Mouse (Mus musculus): ENCODE data around the gene Rftn1. TPM values are rescaled to one million over a fixed set of nuclear protein-coding genes. Genes with fewer than 3 reads are reported as not detected.
A peak's percentile ranks its signal among the peaks of the same experiment; 100 is the strongest.

Rftn1 gene
- polyA plus RNA-seq, 1 experiment = 102 TPM

DNA sequence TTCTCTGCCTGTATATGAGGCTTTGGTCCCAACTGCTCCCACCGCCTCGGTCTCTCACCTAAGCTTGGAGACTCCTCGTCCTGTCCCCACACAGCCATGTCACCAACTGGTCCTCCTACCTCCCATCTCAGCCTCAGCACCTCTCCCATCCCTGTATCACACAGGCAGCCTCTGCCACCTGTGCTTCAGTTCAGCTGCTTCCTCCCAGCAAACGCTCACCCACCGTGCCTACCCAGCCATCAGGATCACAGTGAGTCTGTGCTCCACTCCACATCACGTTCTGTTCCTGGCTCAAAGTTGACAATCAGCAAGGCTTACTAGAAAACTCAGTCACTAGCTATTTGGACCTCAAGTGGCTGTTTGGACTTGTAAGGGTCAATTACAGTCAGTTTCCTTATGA lies 105.8 kb downstream of the Rftn1 start:
- no peak overlapping the region for H3K27ac ChIP-seq (ENCODE audit: control insufficient read depth, insufficient read depth, low read length)

DNA sequence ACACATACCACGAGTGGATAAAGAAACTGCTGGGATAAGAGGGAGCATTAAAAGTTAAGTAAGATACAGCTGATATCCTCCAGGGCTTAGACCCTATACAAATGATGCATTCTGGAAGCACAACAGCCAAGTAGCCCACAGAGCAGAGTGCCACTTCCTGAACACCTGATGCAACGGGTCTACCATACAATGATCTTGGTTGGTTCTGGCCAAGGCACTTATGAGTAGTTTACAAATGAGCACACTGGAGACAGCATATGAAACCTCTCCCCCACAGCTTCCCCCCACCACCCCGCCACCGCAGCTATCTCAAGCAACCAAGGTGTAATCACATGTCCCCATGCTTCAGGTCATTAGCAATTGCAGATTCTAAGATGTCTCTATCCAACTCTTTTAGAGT lies 106.5 kb downstream of the Rftn1 start:
- WGBS = 15% methylated on average over 4 of the region's 4 CpGs
- no peak for DNase-seq
- H3K27me3 ChIP-seq (ENCODE audit: control insufficient read depth, insufficient read depth, low read length) = no peaks in the 10 kb centered on the region
- TF ChIP-seq CTCF (IDR thresholded peaks at IDR 0.05; ENCODE audit: borderline replicate concordance, control insufficient read depth, extremely low read depth, insufficient read depth, low read length, poor library complexity) (no peak), POLR2A (IDR thresholded peaks at IDR 0.05; ENCODE audit: control insufficient read depth, extremely low read depth, insufficient read depth, low read length, poor library complexity) (no peak)
- peaks cover 11% of the 10 kb centered on the region; the same call in 1 of the 2 replicates for H3K36me3 ChIP-seq (ENCODE audit: control insufficient read depth, insufficient read depth, low read length)
- no peak overlapping the region for H3K4me3 ChIP-seq (ENCODE audit: control insufficient read depth, insufficient read depth, low read length)
- H3K27ac ChIP-seq (ENCODE audit: control insufficient read depth, insufficient read depth, low read length) = no peak overlapping the region
- H3K4me1 ChIP-seq (replicated peaks; ENCODE audit: control insufficient read depth, insufficient read depth, low read length) = peaks cover 46% of the 10 kb centered on the region

More for the DNA sequence above, 105.8 kb downstream of the Rftn1 start:
- H3K4me1 ChIP-seq (replicated peaks; ENCODE audit: control insufficient read depth, insufficient read depth, low read length) = peaks cover 49% of the 10 kb centered on the region
- 36% methylated on average over 6 of the region's 6 CpGs for WGBS
- peaks cover 11% of the 10 kb centered on the region; the same call in 1 of the 2 replicates for H3K36me3 ChIP-seq (ENCODE audit: control insufficient read depth, insufficient read depth, low read length)
- no peak overlapping the region for H3K4me3 ChIP-seq (ENCODE audit: control insufficient read depth, insufficient read depth, low read length)
- H3K27me3 ChIP-seq (ENCODE audit: control insufficient read depth, insufficient read depth, low read length) = no peaks in the 10 kb centered on the region
- TF ChIP-seq POLR2A (IDR thresholded peaks at IDR 0.05; ENCODE audit: control insufficient read depth, extremely low read depth, insufficient read depth, low read length, poor library complexity) = no peak
- no peak for TF ChIP-seq CTCF (IDR thresholded peaks at IDR 0.05; ENCODE audit: borderline replicate concordance, control insufficient read depth, extremely low read depth, insufficient read depth, low read length, poor library complexity)
- peak; percentile 50 for DNase-seq

DNA sequence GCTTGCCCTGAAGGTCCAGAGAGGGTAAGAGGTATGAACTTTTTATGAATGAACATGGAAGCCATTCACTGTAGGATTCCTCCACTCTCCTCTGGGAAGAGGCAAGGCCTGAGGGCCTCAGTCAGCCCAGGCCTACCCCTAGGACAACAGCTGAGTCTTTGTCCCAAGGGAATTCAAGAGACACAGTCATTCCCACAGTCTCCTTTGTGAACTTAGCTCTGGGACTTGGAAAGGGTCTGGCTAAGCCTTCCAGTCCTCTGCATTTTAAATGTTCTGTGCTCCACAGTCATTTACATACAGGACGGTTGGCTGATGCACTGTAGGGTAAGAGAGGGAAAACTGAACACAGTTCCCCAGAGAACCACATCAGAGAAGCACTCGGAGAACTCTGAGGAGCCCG lies 107.5 kb downstream of the Rftn1 start:
- peaks cover 11% of the 10 kb centered on the region; the same call in 1 of the 2 replicates for H3K36me3 ChIP-seq (ENCODE audit: control insufficient read depth, insufficient read depth, low read length)
- DNase-seq = no peak
- no peaks in the 10 kb centered on the region for H3K27me3 ChIP-seq (ENCODE audit: control insufficient read depth, insufficient read depth, low read length)
- WGBS = 12% methylated on average over 3 of the region's 3 CpGs
- H3K4me1 ChIP-seq (replicated peaks; ENCODE audit: control insufficient read depth, insufficient read depth, low read length) = peaks cover 42% of the 10 kb centered on the region
- no peak overlapping the region for H3K4me3 ChIP-seq (ENCODE audit: control insufficient read depth, insufficient read depth, low read length)
- H3K27ac ChIP-seq (ENCODE audit: control insufficient read depth, insufficient read depth, low read length) = no peak overlapping the region
- TF ChIP-seq CTCF (IDR thresholded peaks at IDR 0.05; ENCODE audit: borderline replicate concordance, control insufficient read depth, extremely low read depth, insufficient read depth, low read length, poor library complexity) = no peak
- TF ChIP-seq POLR2A (IDR thresholded peaks at IDR 0.05; ENCODE audit: control insufficient read depth, extremely low read depth, insufficient read depth, low read length, poor library complexity) = no peak

DNA sequence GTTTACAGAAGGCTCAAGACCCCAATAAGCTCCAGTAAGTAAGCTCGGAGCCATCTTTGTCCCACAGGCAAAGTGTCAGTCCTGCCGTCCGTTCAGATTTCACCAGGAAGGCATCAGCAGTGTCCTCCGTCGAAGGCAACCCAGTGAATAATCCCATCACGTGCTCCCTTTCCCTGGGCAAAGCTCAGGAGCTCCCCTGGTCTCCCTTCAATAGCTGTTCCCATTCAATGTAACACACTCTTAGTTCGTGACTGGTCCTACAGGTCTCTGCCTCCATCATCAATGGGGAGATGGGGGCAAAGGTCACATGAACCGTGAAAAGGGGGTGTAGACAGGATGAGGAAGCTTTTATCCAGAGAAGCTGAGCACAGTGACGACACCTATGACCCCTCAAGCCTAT lies 108.8 kb downstream of the Rftn1 start:
- TF ChIP-seq POLR2A (IDR thresholded peaks at IDR 0.05; ENCODE audit: control insufficient read depth, extremely low read depth, insufficient read depth, low read length, poor library complexity) (no peak), CTCF (IDR thresholded peaks at IDR 0.05; ENCODE audit: borderline replicate concordance, control insufficient read depth, extremely low read depth, insufficient read depth, low read length, poor library complexity) (no peak)

DNA sequence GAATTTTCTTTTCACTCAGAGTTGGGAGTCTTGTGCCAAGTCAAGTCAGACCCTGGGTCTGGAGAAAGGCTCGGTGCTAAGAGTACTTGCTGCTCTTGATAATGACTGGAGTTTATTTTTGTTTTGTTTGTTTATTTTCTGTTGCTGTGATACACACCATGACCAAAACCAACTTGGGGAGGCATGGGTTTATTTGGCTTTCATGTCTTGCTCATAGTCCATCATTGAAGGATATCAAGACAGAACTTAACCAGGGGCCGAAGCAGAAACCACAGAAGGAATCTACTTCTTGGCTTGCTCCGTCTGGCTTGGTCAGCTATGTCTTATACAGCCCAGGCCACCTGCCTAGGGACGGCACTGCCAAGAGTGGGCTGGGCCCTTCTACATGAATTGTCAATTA lies 109.5 kb downstream of the Rftn1 start:
- 99% methylated on average over 4 of the region's 4 CpGs for WGBS

More for the DNA sequence above, 108.8 kb downstream of the Rftn1 start:
- no peak for DNase-seq
- Histone ChIP-seq H3K27ac (ENCODE audit: control insufficient read depth, insufficient read depth, low read length) (no peak overlapping the region), H3K4me3 (ENCODE audit: control insufficient read depth, insufficient read depth, low read length) (no peak overlapping the region), H3K4me1 (replicated peaks; ENCODE audit: control insufficient read depth, insufficient read depth, low read length) (peaks cover 31% of the 10 kb centered on the region), H3K27me3 (ENCODE audit: control insufficient read depth, insufficient read depth, low read length) (no peaks in the 10 kb centered on the region), H3K36me3 (ENCODE audit: control insufficient read depth, insufficient read depth, low read length) (peaks cover 11% of the 10 kb centered on the region; the same call in 1 of the 2 replicates)
- WGBS = 95% methylated on average over 9 of the region's 9 CpGs

DNA sequence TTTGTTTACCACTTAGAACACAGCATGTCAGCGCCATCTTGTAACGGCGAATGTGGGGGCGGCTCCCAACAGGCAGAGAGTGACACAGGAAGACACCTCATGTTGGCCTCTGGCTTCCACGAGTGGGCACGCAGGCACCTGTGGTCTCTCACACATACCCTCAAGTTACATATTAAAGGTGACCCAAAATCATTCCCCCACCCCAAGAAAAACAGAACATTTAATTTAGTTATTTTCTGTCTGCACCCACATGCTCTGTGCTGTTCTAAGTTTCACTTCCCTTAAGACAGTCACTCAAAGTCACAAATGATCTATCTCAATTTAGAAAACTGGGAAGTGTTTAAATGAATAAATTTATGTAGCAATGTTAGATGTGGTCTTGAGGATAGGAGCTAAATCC lies 111.7 kb downstream of the Rftn1 start:
- no peak for DNase-seq
- Histone ChIP-seq H3K27me3 (ENCODE audit: control insufficient read depth, insufficient read depth, low read length) (no peaks in the 10 kb centered on the region), H3K36me3 (ENCODE audit: control insufficient read depth, insufficient read depth, low read length) (peaks cover 13% of the 10 kb centered on the region; the same call in 1 of the 2 replicates), H3K4me1 (replicated peaks; ENCODE audit: control insufficient read depth, insufficient read depth, low read length) (peaks cover 13% of the 10 kb centered on the region), H3K27ac (ENCODE audit: control insufficient read depth, insufficient read depth, low read length) (no peak overlapping the region), H3K4me3 (ENCODE audit: control insufficient read depth, insufficient read depth, low read length) (no peak overlapping the region)
- no peak for TF ChIP-seq POLR2A (IDR thresholded peaks at IDR 0.05; ENCODE audit: control insufficient read depth, extremely low read depth, insufficient read depth, low read length, poor library complexity)
- TF ChIP-seq CTCF (IDR thresholded peaks at IDR 0.05; ENCODE audit: borderline replicate concordance, control insufficient read depth, extremely low read depth, insufficient read depth, low read length, poor library complexity) = no peak
- 91% methylated on average over 6 of the region's 6 CpGs for WGBS

More for the DNA sequence above, 109.5 kb downstream of the Rftn1 start:
- no peak for TF ChIP-seq CTCF (IDR thresholded peaks at IDR 0.05; ENCODE audit: borderline replicate concordance, control insufficient read depth, extremely low read depth, insufficient read depth, low read length, poor library complexity)
- no peak for TF ChIP-seq POLR2A (IDR thresholded peaks at IDR 0.05; ENCODE audit: control insufficient read depth, extremely low read depth, insufficient read depth, low read length, poor library complexity)
- Histone ChIP-seq H3K27ac (ENCODE audit: control insufficient read depth, insufficient read depth, low read length) (no peak overlapping the region), H3K4me1 (replicated peaks; ENCODE audit: control insufficient read depth, insufficient read depth, low read length) (peaks cover 25% of the 10 kb centered on the region), H3K4me3 (ENCODE audit: control insufficient read depth, insufficient read depth, low read length) (no peak overlapping the region), H3K27me3 (ENCODE audit: control insufficient read depth, insufficient read depth, low read length) (no peaks in the 10 kb centered on the region), H3K36me3 (ENCODE audit: control insufficient read depth, insufficient read depth, low read length) (peaks cover 11% of the 10 kb centered on the region; the same call in 1 of the 2 replicates)
- DNase-seq = no peak

All from thymus, adult 2 months (tissue).